Mouse (Mus musculus) MEL-GATA-1-ER (cell line): ENCODE data around the gene Spaca1.
"Not testable (repeated sequence)": the region's sequence is repeated elsewhere in the genome, so short reads cannot be mapped to it uniquely, and the experiment has no call there.

ENCODE experiments used
- DNase-seq: peaks from one replicate; pipeline ENCODE4 v3.0.0-alpha.2; 2012; ENCODE audit warnings: low read depth; ENCODE audit errors: extremely low read depth

Gene Spaca1

DNA sequence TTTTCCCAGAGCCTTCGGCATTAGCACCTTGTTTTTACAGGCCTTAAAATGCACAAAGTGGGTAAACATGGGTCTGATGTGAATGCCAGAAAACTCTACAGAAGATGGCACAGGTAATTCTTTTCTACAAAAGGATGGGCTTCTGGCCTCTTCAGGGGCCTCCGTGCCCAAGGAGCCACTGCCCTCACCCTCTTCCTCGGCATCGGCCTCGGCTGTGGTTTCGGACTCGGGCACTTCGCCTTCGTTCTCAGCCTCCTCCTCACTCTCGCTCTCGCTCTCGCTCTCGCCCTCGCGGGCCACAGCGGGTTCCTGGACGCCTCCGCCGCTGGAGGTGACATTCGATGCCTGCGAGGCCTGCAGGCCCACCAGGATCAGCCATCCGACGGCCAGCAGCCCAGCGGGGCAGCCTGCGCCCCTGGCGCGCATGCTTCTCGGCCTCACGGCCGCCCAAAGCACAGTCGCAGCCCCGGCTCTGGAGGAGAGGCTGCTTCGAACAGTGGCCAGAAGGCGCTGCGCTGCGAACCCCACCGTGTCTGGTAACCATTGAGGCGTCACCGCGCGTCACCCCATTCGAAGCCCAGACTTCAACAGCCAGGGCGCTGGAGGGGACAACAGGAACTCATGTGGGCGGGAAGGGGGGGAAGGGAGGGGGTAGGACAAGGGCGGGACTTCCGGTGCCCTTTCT, at the start of gene Spaca1:
TSS of gene Spaca1 (minus strand) at position 621 of the 685 bp plus-strand sequence.
- no peak for DNase-seq

DNA sequence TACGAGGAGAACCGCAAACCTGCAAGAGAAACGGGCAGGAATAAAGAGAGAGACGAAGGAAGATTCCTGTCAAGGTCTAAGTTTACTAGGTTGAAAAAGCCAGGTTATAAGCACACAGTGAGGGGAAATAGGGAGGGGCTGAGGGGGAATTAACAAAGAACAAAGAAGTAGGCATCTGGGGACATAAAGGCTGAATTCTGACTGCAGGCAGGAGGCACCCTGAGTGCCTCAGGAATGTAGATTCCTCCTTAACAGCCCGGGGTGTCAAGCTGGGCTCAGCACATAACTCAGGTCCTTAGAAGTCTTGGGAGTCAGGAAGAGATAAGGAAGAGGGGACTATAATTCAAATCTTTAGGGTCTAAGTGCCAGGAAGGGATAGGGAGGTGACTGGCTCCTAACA, 37.3 kb upstream of the Spaca1 start:
- DNase-seq = not testable (repeated sequence)

DNA sequence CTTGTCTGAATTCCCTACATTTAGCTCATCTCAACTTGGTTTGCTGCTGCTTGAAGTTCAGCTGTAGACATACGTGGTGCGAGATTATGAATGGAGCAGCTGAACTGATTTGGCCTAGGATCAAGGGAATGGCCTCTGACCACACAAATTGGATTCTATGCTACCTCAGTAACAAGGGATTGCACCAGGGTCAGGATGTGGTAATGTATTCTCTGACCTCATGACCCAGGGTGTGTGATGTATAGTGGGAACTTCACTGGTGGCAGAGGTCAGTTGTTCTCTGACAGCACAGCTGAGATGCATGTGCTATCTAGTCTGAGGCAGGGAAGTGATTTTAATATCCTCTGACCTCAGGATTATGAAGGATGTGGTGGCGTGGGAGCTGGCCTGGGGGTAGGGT, 31.1 kb upstream of the Spaca1 start:
- no peak for DNase-seq

DNA sequence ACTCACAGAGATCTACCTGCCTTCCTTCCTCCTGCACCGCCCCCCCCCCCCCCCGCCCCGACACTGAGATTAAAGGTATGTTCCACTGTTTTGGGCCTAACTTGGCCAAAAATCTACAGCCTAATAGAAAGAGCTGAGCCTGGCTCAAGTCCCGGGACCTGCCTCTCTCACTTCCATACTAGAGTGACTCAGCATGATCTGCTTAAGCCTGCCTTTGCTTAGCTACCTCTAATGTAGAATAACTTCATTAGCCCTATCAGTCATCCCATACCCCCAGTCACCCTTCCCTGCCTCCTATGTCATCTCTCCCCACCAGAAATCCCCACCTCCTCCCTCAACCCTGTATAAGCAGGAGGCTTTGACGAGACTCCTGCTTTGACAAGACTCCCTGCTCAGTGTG, 19.0 kb upstream of the Spaca1 start:
- DNase-seq = peak; percentile 4

DNA sequence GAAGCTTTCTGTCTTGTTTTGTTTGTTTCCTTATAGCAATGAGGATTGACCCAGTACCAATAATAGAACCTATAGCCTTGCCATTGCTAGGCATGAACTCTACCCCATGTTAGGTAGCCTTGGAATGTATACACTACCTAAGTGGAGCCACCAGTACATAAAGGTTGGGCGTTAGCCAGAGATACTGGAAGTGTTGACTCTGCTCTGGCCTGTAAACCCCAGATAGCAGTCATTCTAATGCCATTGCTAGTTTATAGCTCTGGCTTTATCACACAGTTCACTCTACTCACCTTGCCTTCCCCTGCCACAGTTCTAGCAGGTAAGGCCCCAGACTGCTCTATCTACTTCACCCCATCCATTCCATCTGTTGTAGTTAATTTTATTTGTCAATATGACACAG, 8.3 kb upstream of the Spaca1 start:
- DNase-seq = no peak

DNA sequence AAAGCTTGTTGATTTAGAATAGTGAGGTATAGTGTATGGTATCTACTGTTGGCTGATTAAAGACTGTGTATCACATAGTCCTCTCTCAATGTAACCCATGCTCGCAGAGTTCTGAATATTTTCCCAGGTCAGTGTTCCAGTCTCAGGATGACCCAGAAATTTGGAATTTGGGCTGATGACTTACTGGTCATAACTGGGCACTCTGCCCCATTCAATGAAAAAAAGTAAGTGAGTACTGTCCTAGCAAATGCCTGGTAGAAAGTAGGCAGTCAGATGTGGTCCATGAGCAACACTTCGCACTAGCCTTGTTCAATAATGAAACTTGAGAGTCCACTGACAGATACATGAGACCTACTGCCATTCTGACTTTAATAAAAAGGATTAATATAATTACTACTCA, 23.2 kb downstream of the Spaca1 start:
- no peak for DNase-seq

DNA sequence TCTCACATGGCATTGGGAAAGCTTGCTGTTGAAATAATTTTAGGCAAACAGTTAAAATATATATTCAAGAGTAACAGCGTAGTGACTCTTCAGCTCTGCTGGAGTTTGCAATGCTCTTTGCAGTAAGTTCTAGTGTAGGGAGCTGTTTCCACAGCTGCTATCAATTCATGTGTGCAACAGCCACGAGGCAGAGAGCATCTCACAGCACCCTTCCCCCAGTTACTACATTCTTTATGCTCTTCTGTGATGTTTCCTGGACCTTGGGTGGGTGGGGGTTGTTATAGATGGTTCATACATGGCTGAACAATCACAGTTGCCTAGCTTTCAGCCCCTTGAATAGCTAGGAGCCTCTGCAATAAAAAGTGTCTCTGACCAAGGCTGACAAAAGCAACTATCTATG, 28.5 kb downstream of the Spaca1 start:
- DNase-seq = no peak

DNA sequence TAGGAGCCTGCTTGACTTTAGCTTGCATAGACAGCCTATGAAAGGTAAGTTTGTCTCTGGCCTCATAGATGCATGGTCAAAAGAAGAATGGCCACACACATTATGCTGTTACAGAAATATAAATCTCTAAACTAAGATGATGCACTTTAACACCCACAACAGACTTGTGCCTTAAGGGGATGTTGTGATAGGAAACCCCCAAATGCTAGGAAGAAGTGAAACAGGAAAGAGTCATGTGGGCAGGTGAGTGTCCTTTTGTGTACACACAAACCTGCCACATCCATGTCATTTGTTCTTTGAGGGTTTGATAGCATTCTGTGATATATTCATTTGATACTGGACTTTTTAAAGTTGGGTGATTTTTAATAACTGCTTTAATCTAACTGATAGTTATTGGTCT, 53.6 kb downstream of the Spaca1 start:
- no peak for DNase-seq

DNA sequence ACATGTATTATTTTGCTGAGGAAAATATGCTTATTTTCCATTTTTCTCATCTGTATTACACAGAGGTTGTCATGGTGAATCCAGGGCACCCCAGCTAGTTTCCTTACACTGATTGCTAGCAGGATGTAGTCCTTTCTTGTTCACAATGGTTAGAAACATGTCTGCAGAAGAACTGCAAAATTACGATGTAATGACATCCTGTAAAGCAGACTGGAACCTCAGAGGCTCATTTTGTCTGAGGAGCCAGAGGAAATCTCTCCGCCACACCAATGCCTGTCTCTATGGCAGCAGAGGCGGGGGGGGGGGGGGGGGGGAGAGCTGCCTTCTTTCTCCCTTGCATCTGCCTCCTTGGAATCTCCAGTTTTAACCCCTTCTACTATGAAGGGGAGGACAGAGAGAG, 57.3 kb downstream of the Spaca1 start:
- DNase-seq = no peak

DNA sequence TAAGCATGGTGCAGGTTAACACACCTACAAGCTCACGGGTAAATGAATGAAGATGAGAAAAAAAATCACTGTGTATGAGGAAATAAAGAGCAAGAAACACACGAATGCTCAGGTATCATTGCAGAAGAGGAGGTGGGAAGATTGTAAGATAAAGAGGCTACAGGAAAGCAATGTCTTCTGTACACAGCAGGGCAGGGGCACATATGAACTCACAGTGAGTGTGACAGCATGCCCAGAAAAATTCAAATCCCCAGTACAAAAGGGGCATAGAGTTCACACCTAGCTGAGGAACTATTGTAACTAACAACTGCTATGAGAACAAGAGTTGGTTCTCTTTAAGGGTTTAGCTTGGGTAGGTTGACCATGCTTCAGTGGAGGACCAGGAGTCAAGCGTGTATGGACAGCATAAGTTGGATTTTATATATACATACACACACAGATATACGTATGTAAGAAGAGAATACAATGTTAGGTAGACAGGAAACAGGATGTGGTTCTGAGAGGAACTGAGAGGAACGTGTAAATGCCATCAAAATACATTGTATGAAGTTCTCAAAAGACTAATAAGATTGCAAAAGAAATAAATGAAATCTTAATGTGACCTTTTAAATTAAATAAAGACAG, 61.4 kb downstream of the Spaca1 start:
- no peak for DNase-seq
